Mouse (Mus musculus): ENCODE measurements around the gene Selenow.

DNA sequence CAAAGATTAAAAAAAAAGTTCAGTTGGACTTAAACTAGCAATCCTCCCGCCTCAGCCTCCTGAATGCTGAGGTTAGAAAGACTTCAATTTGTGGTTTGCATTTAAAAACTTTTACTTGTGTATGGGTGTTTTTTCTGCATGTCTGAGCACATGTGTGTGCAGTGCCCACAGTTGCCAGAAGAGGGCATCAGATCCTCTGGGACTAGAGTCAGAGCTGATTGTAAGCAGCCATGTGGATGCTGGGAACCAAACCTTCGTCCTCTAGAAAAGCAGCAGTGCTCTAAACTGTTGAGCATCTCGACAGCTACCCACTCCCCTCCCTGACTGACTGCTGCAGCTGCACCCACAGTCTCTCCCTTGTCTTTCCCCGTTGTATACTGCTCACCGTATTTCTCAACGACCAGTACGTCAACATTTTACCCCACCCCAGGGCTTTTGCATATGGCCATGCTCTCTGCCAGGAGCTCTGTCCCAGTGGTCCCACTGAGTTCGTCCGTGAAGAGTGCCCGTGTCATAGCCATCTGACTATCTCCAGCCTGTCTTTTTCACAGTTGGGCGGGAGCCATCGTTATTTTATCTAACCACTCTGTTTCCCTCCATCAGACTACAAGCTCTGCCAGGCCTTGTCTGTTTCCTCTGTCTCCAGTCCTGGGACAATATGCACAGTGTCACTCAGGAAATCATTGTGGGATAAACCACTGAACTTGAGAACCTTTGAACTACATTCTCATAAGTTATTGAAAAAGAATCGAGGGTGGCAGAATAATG, 31.3 kb upstream of the Selenow start:
- TF ChIP-seq POLR2A (IDR thresholded peaks at IDR 0.05; ENCODE audit: insufficient read depth, low read depth, low read length) (no peak), CTCF (IDR thresholded peaks at IDR 0.05) (peak; percentile 66), EP300 (IDR thresholded peaks at IDR 0.05; ENCODE audit: insufficient read depth, low read depth, low read length) (no peak)

Data from heart, adult 2 months (tissue).